In the genomic region with DNA sequence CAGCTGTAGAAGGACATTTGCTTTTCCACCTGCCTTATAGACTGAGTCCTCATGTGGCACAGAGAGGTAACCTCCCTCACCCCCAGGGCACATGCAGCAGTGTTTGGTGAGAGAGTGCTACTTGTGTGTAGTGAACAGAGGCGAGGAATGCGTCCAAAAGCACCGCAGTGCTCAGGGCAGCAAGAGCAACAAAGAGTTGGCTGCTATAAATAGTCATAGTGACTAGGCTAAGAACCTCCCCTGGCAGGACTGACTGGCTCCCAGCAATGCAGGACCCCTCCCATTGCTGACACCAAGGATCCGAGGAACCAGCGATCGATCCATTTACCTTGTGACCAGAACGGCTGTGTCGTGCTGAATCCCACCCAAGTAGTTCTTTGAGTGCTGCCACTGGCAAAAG, we compare ENCODE assay signal across 15 mouse cellular contexts. TPM values are rescaled to one million over a fixed set of nuclear protein-coding genes. Genes with fewer than 3 reads are reported as not detected.
DNase-seq lines count a peak whose midpoint lies in the region; ATAC-seq lines count a peak whose summit lies in the region.
"Had no signal": no experiment of that assay in that cellular context is flagged by ENCODE, and none has a peak within 500 bp of the region (broad histone marks: within the 10 kb centered on the region; RNA-seq: fewer than 3 reads in every experiment).

No protein-coding gene starts in this region.

- H3K4me3 ChIP-seq in heart, embryonic 15.5 days = 0 out of 2 replicates have a peak overlapping the region, but pooled peaks have one; percentile 11
- H3K4me3 ChIP-seq in limb, embryonic 10.5 days = no peak overlapping the region
- H3K4me3 ChIP-seq: midbrain, embryonic 15.5 days had no signal

- DNase-seq in embryo, embryonic 9.5 days (ENCODE audit: extremely low spot score) = peak; percentile 18
- no peak for DNase-seq in embryo, embryonic 11 days
- DNase-seq in R1 (ENCODE audit: low read depth, low spot score) = peak; percentile 37
- DNase-seq in lung, adult 18-20 months = peak; percentile 28 to 48
- DNase-seq in limb, embryonic 10.5 days (ENCODE audit: low spot score) = no peak
- no peak for DNase-seq in adrenal gland, adult 8-10 months
- no peak for DNase-seq in spleen, postnatal 36 days (ENCODE audit: low spot score in 2 of 2)
- DNase-seq: cerebellum, adult 18-20 months; liver had no signal

- 41% methylated on average over 8 of the region's 8 CpGs for WGBS in heart, embryonic 15.5 days
- WGBS in limb, embryonic 10.5 days = 53% methylated on average over 8 of the region's 8 CpGs

- peak; percentile 84 for ATAC-seq in heart, embryonic 15.5 days (replicated peaks; ENCODE audit: insufficient number of reproducible peaks, insufficient read depth, low FRiP score, low read depth)
- ATAC-seq: intestine, embryonic 16.5 days; midbrain, embryonic 15.5 days had no signal

- H3K9ac ChIP-seq in heart, embryonic 15.5 days = no peak overlapping the region
- H3K9ac ChIP-seq: midbrain, embryonic 15.5 days had no signal

- peaks cover 27% of the 10 kb centered on the region for H3K36me3 ChIP-seq in heart, embryonic 15.5 days
- H3K36me3 ChIP-seq in limb, embryonic 10.5 days = 0 out of 2 replicates have a peak, but pooled peaks cover 3% of the 10 kb centered on the region
- H3K36me3 ChIP-seq: midbrain, embryonic 15.5 days had no signal

- H3K4me2 ChIP-seq in heart, embryonic 15.5 days = peak overlapping the region; percentile 48
- H3K4me2 ChIP-seq: midbrain, embryonic 15.5 days had no signal

- H3K4me1 ChIP-seq in heart, embryonic 15.5 days (replicated peaks) = peaks cover 22% of the 10 kb centered on the region
- H3K4me1 ChIP-seq in limb, embryonic 10.5 days = peaks cover 8% of the 10 kb centered on the region
- H3K4me1 ChIP-seq: midbrain, embryonic 15.5 days had no signal

- peak overlapping the region; percentile 85 for H3K27ac ChIP-seq in heart, embryonic 15.5 days
- H3K27ac ChIP-seq in limb, embryonic 10.5 days = no peak overlapping the region
- H3K27ac ChIP-seq: macrophage; midbrain, embryonic 15.5 days had no signal

- no peaks in the 10 kb centered on the region for H3K27me3 ChIP-seq in heart, embryonic 15.5 days
- no peaks in the 10 kb centered on the region for H3K27me3 ChIP-seq in limb, embryonic 10.5 days (ENCODE audit: low read depth, poor library complexity, severe bottlenecking)
- H3K27me3 ChIP-seq: midbrain, embryonic 15.5 days had no signal

- no peaks in the 10 kb centered on the region for H3K9me3 ChIP-seq in heart, embryonic 15.5 days (replicated peaks)
- no peaks in the 10 kb centered on the region for H3K9me3 ChIP-seq in limb, embryonic 10.5 days (replicated peaks)
- H3K9me3 ChIP-seq: midbrain, embryonic 15.5 days had no signal

RNA-seq across cellular contexts. Expression of a gene that starts 33.9 kb away (rescaled TPM):
- polyA plus RNA-seq in heart, embryonic 15.5 days (2015; fragmentation: Nextera tagmentation; extraction: Ambion mirVana) = 6.5 and 7.4 TPM in 2 replicates
- 2.5 and 3.0 TPM in 2 replicates for polyA plus RNA-seq in limb, embryonic 10.5 days (2016; fragmentation: Nextera tagmentation; extraction: Ambion mirVana)
- 10 to 100 TPM; 15.1 to 22.1 (median 18.6) TPM for total RNA-seq in adrenal gland, adult 8-10 months (2022)
- polyA plus RNA-seq: macrophage had no signal

RNA-seq across cellular contexts. Expression of a gene that starts 40.2 kb away (rescaled TPM):
- 0.21 and 0.24 TPM in 2 replicates for polyA plus RNA-seq in heart, embryonic 15.5 days (2015; fragmentation: Nextera tagmentation; extraction: Ambion mirVana)
- not detected in 2 replicates for polyA plus RNA-seq in limb, embryonic 10.5 days (2016; fragmentation: Nextera tagmentation; extraction: Ambion mirVana)
- total RNA-seq in adrenal gland, adult 8-10 months (2022) = under 1 TPM in 1 of 4 experiments, not detected in 3; 0.06 TPM
- polyA plus RNA-seq: hindbrain, embryonic 11.5 days; intestine, embryonic 16.5 days; macrophage; midbrain, embryonic 15.5 days; neural tube, embryonic 11.5 days had no signal

Comparison
In these comparisons a context has a peak if more than half of its experiments do, and no peak if none do; other contexts are left out.
1. DNase-seq: peak in embryo, embryonic 9.5 days (single experiment), R1 (single experiment) and lung, adult 18-20 months (2 of 2); none in embryo, embryonic 11 days (single experiment), limb, embryonic 10.5 days (single experiment), adrenal gland, adult 8-10 months (single experiment) and spleen, postnatal 36 days (0 of 2).